Mouse (Mus musculus) ovary, adult 10 weeks (tissue): ENCODE measurements around the gene Ces1d. TPM values are rescaled to one million over a fixed set of nuclear protein-coding genes. Genes with fewer than 3 reads are reported as not detected.

Experiments
- polyA plus RNA-seq: library from polyadenylated mRNA; stranded (reverse); fragments of 350-450 nt; fragmentation: Illumina TruSeq; extraction: RNeasy Lipid Tissue Mini Kit (QIAGEN cat#74804); gene quantifications from one replicate; pipeline ENCODE4 v1.2.3, GENCODE M21; 2014

Gene Ces1d
- 23.3 TPM for polyA plus RNA-seq

DNA sequence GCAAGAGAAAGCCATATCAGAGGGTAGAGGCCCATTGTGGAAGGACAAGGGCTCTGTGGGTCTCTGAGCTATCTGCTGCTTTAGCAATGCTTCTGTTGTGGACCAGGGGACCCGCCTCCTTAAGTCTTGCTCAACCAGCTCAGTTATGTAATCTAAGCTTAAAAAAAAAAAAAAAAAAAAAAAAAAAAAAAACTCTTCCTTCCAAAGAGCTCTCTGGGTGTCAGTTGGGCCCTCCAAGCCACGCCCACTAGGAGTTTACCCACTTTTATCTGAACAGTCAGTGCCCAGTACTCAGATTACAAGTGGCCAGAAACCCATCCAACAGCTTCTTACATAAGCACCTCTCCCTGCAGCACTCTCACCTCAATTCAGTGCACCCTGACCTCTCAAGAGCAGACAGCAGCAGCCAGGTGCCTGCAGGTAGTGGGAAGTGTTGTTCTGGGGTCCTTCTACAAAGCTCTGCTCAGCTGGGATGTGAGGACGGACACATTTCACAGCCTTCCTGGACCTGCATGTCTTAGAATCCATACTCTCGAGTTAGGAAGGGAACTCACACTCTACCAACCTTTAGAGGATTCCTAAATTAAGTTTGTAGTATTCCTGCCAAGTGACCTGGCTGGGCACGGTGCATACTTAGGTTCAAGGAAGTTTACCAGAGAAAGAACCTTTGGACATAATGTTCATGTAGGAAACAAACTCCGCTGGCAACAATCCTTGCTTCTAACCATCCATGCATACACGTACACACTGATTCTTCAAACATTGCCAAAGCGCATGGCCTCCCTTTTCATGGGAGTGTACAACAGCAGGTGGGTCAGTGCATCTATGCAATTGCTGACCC lies at the start of gene Ces1d:
Gene Ces1d (minus strand): TSS at position 154 of the 841 bp plus-strand sequence.

DNA sequence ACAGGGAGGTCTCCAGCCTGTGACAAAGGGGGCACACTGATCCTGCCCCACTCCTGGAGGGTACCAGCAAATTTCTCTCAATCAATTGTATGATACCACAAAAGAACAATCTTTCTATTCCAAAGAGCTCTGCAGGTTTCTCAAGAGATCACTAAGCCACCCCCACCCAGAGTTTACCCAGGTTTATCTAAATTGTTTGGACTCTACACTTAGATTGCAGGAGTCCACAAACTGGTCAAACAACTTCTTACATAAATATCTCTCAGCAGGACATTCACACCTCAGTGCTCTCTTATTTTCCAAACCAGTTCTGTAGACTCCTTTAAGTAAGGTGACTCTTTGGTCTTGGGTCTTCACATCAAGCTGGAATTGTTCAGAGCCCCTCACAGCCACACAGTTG lies 31.8 kb upstream of the Ces1d start, which contains the start of gene Ces1e:
Gene Ces1e (minus strand): TSS at position 174 of the 400 bp plus-strand sequence.

DNA sequence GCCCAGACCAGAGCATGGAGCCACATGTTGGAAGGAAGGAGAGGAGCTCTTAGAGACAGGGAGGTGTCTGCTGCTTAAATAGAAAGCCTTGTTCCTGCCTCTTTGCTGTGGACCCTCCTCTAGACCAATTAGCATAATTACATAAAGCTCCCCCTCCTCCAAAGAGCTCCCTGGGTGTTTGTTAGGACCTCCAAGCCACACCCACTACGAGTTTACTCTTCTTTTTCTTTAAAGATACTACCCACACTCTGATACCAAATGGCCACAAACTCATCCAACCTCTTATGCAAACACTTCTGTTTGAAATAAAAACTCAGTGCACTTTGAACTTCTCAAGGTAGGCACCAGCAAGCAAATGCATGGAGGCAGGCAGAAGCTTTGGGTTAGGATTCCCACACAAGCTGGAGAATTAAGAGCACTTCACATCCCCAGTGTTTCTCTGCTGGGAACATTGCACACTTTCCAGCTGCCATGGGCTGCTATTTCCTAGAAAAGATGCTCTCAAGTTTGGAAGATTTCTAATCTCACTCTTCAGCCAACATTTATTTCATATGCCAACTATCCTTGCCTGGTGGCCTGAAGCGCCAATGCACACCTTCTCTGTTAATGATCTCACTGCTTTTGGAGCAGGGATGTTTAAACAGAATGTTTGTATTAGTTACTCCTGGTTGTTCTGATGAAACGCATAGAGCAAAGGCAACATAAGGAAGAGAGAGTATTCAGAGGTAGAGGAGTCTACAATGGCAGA lies 66.2 kb downstream of the Ces1d start, which contains the start of gene Ces1c:
Gene Ces1c (minus strand): TSS at position 51 of the 748 bp plus-strand sequence.

Other genes with a start within 250 kb of the Ces1d start
- 1.7 TPM for gene Slc6a2, start 237.8 kb downstream of the Ces1d start, polyA plus RNA-seq
- not detected for gene Ces1a, start 149.6 kb downstream of the Ces1d start, polyA plus RNA-seq
- 0.31 TPM for gene Ces1b, start 117.8 kb downstream of the Ces1d start, polyA plus RNA-seq
- gene Ces1c, start 66.6 kb downstream of the Ces1d start, polyA plus RNA-seq, result not detected
- gene Ces1e, start 31.8 kb upstream of the Ces1d start, polyA plus RNA-seq, result 0.80 TPM
- gene Ces1f, start 81.9 kb upstream of the Ces1d start, polyA plus RNA-seq, result 9.9 TPM
- not detected for gene Ces1g, start 139.5 kb upstream of the Ces1d start, polyA plus RNA-seq
- gene Ces1h, start 181.9 kb upstream of the Ces1d start, polyA plus RNA-seq, result not detected